31 mouse cellular contexts compared by ENCODE assay signal in genomic region chr5:118691710-118692040, GRCm38 (mm10).
DNase-seq lines count a peak whose midpoint lies in the region; ATAC-seq and TF ChIP-seq lines count a peak whose summit lies in the region.
"Had no signal": no experiment of that assay in that cellular context is flagged by ENCODE, and none has a peak within 500 bp of the region (broad histone marks: within the 10 kb centered on the region; RNA-seq: fewer than 3 reads in every experiment).

No protein-coding gene starts in this region.

- H3K27ac ChIP-seq in hindbrain, embryonic 10.5 days: 0 out of 2 replicates have a peak overlapping the region, but pooled peaks have one; percentile 16
- no peak overlapping the region for H3K27ac ChIP-seq in hindbrain, embryonic 12.5 days
- H3K27ac ChIP-seq in intestine, embryonic 15.5 days: peak overlapping the region; percentile 37; the same call in 1 of the 2 replicates
- no peak overlapping the region for H3K27ac ChIP-seq in liver, embryonic 16.5 days (ENCODE audit: low read length)
- H3K27ac ChIP-seq in layer of hippocampus, adult 2 months: no peak overlapping the region
- no peak overlapping the region for H3K27ac ChIP-seq in stomach, postnatal 0 days (replicated peaks)
- H3K27ac ChIP-seq: embryonic facial prominence, embryonic 12.5 days; heart, embryonic 10.5 days; heart, embryonic 15.5 days; hindbrain, embryonic 15.5 days; left cerebral cortex, adult 2 months; limb, embryonic 12.5 days; lung, embryonic 15.5 days; midbrain, embryonic 10.5 days; neural tube, embryonic 12.5 days had no signal

- no peaks in the 10 kb centered on the region for H3K27me3 ChIP-seq in hindbrain, embryonic 10.5 days (ENCODE audit: insufficient read depth, poor library complexity, severe bottlenecking)
- H3K27me3 ChIP-seq in hindbrain, embryonic 12.5 days: no peaks in the 10 kb centered on the region
- H3K27me3 ChIP-seq in intestine, embryonic 15.5 days (replicated peaks): no peaks in the 10 kb centered on the region
- H3K27me3 ChIP-seq in liver, embryonic 16.5 days (ENCODE audit: control insufficient read depth, insufficient read depth, low read depth, low read length): no peaks in the 10 kb centered on the region
- no peaks in the 10 kb centered on the region for H3K27me3 ChIP-seq in stomach, postnatal 0 days (ENCODE audit: control insufficient read depth, insufficient read depth, low read length)
- H3K27me3 ChIP-seq: embryonic facial prominence, embryonic 12.5 days; heart, embryonic 15.5 days; hindbrain, embryonic 15.5 days; limb, embryonic 12.5 days; liver, embryonic 13.5 days; neural tube, embryonic 12.5 days had no signal

- no peak for DNase-seq in hindbrain, embryonic 10.5 days (ENCODE audit: low spot score)
- DNase-seq in testis, postnatal 10 days (ENCODE audit: low spot score): peak; percentile 33
- no peak for DNase-seq in testis, postnatal 14 days (ENCODE audit: low spot score)
- DNase-seq in layer of hippocampus, adult 2 months (ENCODE audit: low spot score in 2 of 2): no peak
- DNase-seq in stomach, postnatal 0 days (ENCODE audit: low spot score): no peak
- DNase-seq: adrenal gland, adult 8-10 months; B cell, adult 2 months; cerebellum, adult 11 months; cerebellum, adult 9-10 months; cerebellum, postnatal 36 days; embryo, embryonic 11 days; gastrocnemius, postnatal 25 days; heart, adult 11 months; kidney, adult 11 months; kidney, postnatal 14 days; liver, embryonic 13.5 days; right cerebral cortex, adult 18-20 months had no signal

- H3K36me3 ChIP-seq in hindbrain, embryonic 10.5 days: peaks cover 5% of the 10 kb centered on the region; the same call in 1 of the 2 replicates
- no peaks in the 10 kb centered on the region for H3K36me3 ChIP-seq in hindbrain, embryonic 12.5 days
- H3K36me3 ChIP-seq in intestine, embryonic 15.5 days: no peaks in the 10 kb centered on the region
- no peaks in the 10 kb centered on the region for H3K36me3 ChIP-seq in liver, embryonic 16.5 days (ENCODE audit: control insufficient read depth, insufficient read depth)
- H3K36me3 ChIP-seq in stomach, postnatal 0 days (ENCODE audit: control insufficient read depth, insufficient read depth, low read length): no peaks in the 10 kb centered on the region
- H3K36me3 ChIP-seq: embryonic facial prominence, embryonic 12.5 days; heart, embryonic 10.5 days; heart, embryonic 15.5 days; hindbrain, embryonic 15.5 days; limb, embryonic 12.5 days; lung, embryonic 15.5 days had no signal

- no peak overlapping the region for H3K9ac ChIP-seq in hindbrain, embryonic 12.5 days
- no peak overlapping the region for H3K9ac ChIP-seq in intestine, embryonic 15.5 days
- H3K9ac ChIP-seq in liver, embryonic 16.5 days (ENCODE audit: low read depth, low read length): no peak overlapping the region
- H3K9ac ChIP-seq in stomach, postnatal 0 days (ENCODE audit: low read length): no peak overlapping the region
- H3K9ac ChIP-seq: embryonic facial prominence, embryonic 12.5 days; heart, embryonic 15.5 days; hindbrain, embryonic 15.5 days; limb, embryonic 12.5 days; liver, embryonic 13.5 days; lung, embryonic 15.5 days; neural tube, embryonic 12.5 days had no signal

- WGBS in hindbrain, embryonic 10.5 days: 62% methylated on average over 7 of the region's 7 CpGs
- WGBS in hindbrain, embryonic 12.5 days: 57% methylated on average over 7 of the region's 7 CpGs
- 49% methylated on average over 7 of the region's 7 CpGs for WGBS in intestine, embryonic 15.5 days
- 70% methylated on average over 7 of the region's 7 CpGs for WGBS in liver, embryonic 16.5 days (ENCODE audit: insufficient replicate concordance)
- 54% methylated on average over 7 of the region's 7 CpGs for WGBS in stomach, postnatal 0 days

- no peak for ATAC-seq in hindbrain, embryonic 12.5 days (ENCODE audit: low FRiP score)
- ATAC-seq in intestine, embryonic 15.5 days: peak; percentile 70
- ATAC-seq in liver, embryonic 16.5 days (ENCODE audit: low read depth): peak; percentile 17; the same call in 1 of the 2 replicates
- no peak for ATAC-seq in stomach, postnatal 0 days (ENCODE audit: low FRiP score, low TSS enrichment)

- TF ChIP-seq CTCF in layer of hippocampus, adult 2 months (conservative IDR thresholded peaks at IDR 0.05): no peak
- TF ChIP-seq CTCF in stomach, postnatal 0 days (IDR thresholded peaks at IDR 0.05; ENCODE audit: low read depth): no peak

- no peak for TF ChIP-seq EP300 in stomach, postnatal 0 days (optimal IDR thresholded peaks at IDR 0.05)

- H3K4me1 ChIP-seq in hindbrain, embryonic 10.5 days (replicated peaks): peaks cover 42% of the 10 kb centered on the region
- H3K4me1 ChIP-seq in hindbrain, embryonic 12.5 days: peaks cover 30% of the 10 kb centered on the region
- peaks cover 24% of the 10 kb centered on the region for H3K4me1 ChIP-seq in intestine, embryonic 15.5 days (replicated peaks)
- peaks cover 16% of the 10 kb centered on the region for H3K4me1 ChIP-seq in liver, embryonic 16.5 days (ENCODE audit: control insufficient read depth, low read depth, low read length)
- H3K4me1 ChIP-seq in stomach, postnatal 0 days (replicated peaks; ENCODE audit: control insufficient read depth, insufficient read depth): no peaks in the 10 kb centered on the region

- no peak overlapping the region for H3K4me2 ChIP-seq in hindbrain, embryonic 12.5 days (replicated peaks)
- H3K4me2 ChIP-seq in intestine, embryonic 15.5 days (replicated peaks): peak overlapping the region; percentile 45
- no peak overlapping the region for H3K4me2 ChIP-seq in liver, embryonic 16.5 days (ENCODE audit: low read depth, low read length)
- no peak overlapping the region for H3K4me2 ChIP-seq in stomach, postnatal 0 days (replicated peaks; ENCODE audit: low read depth)
- H3K4me2 ChIP-seq: embryonic facial prominence, embryonic 12.5 days; heart, embryonic 15.5 days; hindbrain, embryonic 15.5 days; limb, embryonic 12.5 days; liver, embryonic 13.5 days; lung, embryonic 15.5 days; neural tube, embryonic 12.5 days had no signal

- no peak overlapping the region for H3K4me3 ChIP-seq in hindbrain, embryonic 10.5 days
- H3K4me3 ChIP-seq in hindbrain, embryonic 12.5 days: no peak overlapping the region
- 0 out of 2 replicates have a peak overlapping the region, but pooled peaks have one; percentile 8 for H3K4me3 ChIP-seq in intestine, embryonic 15.5 days (replicated peaks)
- no peak overlapping the region for H3K4me3 ChIP-seq in liver, embryonic 16.5 days (ENCODE audit: low read depth, low read length)
- no peak overlapping the region for H3K4me3 ChIP-seq in layer of hippocampus, adult 2 months
- no peak overlapping the region for H3K4me3 ChIP-seq in stomach, postnatal 0 days (ENCODE audit: low read depth, low read length)
- H3K4me3 ChIP-seq: embryonic facial prominence, embryonic 12.5 days; heart, embryonic 10.5 days; heart, embryonic 15.5 days; hindbrain, embryonic 15.5 days; left cerebral cortex, adult 2 months; limb, embryonic 12.5 days; liver, embryonic 13.5 days; lung, embryonic 15.5 days; midbrain, embryonic 10.5 days; myocyte; neural tube, embryonic 12.5 days had no signal

- H3K9me3 ChIP-seq in hindbrain, embryonic 10.5 days: no peaks in the 10 kb centered on the region
- no peaks in the 10 kb centered on the region for H3K9me3 ChIP-seq in hindbrain, embryonic 12.5 days (replicated peaks)
- H3K9me3 ChIP-seq in intestine, embryonic 15.5 days: no peaks in the 10 kb centered on the region
- H3K9me3 ChIP-seq in liver, embryonic 16.5 days (replicated peaks; ENCODE audit: control insufficient read depth, low read length): no peaks in the 10 kb centered on the region
- H3K9me3 ChIP-seq in stomach, postnatal 0 days (ENCODE audit: control insufficient read depth, low read length): no peaks in the 10 kb centered on the region
- H3K9me3 ChIP-seq: embryonic facial prominence, embryonic 12.5 days; G1E; heart, embryonic 10.5 days; heart, embryonic 15.5 days; hindbrain, embryonic 15.5 days; limb, embryonic 12.5 days; liver, embryonic 13.5 days; lung, embryonic 15.5 days; midbrain, embryonic 10.5 days; neural tube, embryonic 12.5 days had no signal

Comparison
In these comparisons a context has a peak if more than half of its experiments do, and no peak if none do; other contexts are left out.
1. H3K27ac ChIP-seq: peak in hindbrain, embryonic 10.5 days (single experiment) and intestine, embryonic 15.5 days (single experiment); none in hindbrain, embryonic 12.5 days (single experiment), liver, embryonic 16.5 days (single experiment), layer of hippocampus, adult 2 months (single experiment) and stomach, postnatal 0 days (single experiment).
2. ATAC-seq: peak in intestine, embryonic 15.5 days (single experiment) and liver, embryonic 16.5 days (single experiment); none in hindbrain, embryonic 12.5 days (single experiment) and stomach, postnatal 0 days (single experiment).